Mouse (Mus musculus) mesoderm, embryonic 11.5 days (tissue): ENCODE measurements at regions not wholly inside any gene's neighbourhood (a gene's known extent, or its start where the extent isn't known, plus 50 kb on each side); places are given as distances from the start of the nearest gene placed in this dataset.

Source experiments
- DNase-seq: peaks from one replicate; pipeline ENCODE4 v3.0.0-alpha.2; 2012; ENCODE audit warnings: low read depth, low spot score

GRCm38 (mm10) chr7:136430085-136431011 lies 464.1 kb upstream of the Mgmt start:
- DNase-seq, result peak; percentile 37

GRCm38 (mm10) chr7:136433699-136434098 lies 460.7 kb upstream of the Mgmt start:
- DNase-seq, result no peak

- DNase-seq, result no peak
These were observed 459.9 kb upstream of the Mgmt start for GRCm38 (mm10) chr7:136434510-136434909.

- DNase-seq, result no peak
These were observed 451.0 kb upstream of the Mgmt start for GRCm38 (mm10) chr7:136443436-136443835.

GRCm38 (mm10) chr7:136445091-136445490 lies 449.3 kb upstream of the Mgmt start:
- no peak for DNase-seq

GRCm38 (mm10) chr7:136449286-136449685 lies 445.1 kb upstream of the Mgmt start:
- DNase-seq, result no peak

GRCm38 (mm10) chr7:136451672-136452361 lies 442.6 kb upstream of the Mgmt start:
- no peak for DNase-seq

- DNase-seq, result no peak
These were observed 441.9 kb upstream of the Mgmt start for GRCm38 (mm10) chr7:136452561-136452960.

- DNase-seq, result peak; percentile 23
These were observed 437.2 kb upstream of the Mgmt start for GRCm38 (mm10) chr7:136457171-136457570.

- no peak for DNase-seq
These were observed 436.5 kb upstream of the Mgmt start for GRCm38 (mm10) chr7:136457867-136458448.

- no peak for DNase-seq
These were observed 417.3 kb upstream of the Mgmt start for GRCm38 (mm10) chr7:136477135-136477534.

GRCm38 (mm10) chr7:136480641-136481202 lies 413.7 kb upstream of the Mgmt start:
- no peak for DNase-seq

GRCm38 (mm10) chr7:136483237-136483636 lies 411.2 kb upstream of the Mgmt start:
- no peak for DNase-seq

- no peak for DNase-seq
These were observed 406.9 kb upstream of the Mgmt start for GRCm38 (mm10) chr7:136487556-136487955.

- no peak for DNase-seq
These were observed 399.6 kb upstream of the Mgmt start for GRCm38 (mm10) chr7:136494862-136495261.

GRCm38 (mm10) chr7:136496335-136497242 lies 397.8 kb upstream of the Mgmt start:
- DNase-seq, result peak; percentile 44

- DNase-seq, result no peak
These were observed 394.4 kb upstream of the Mgmt start for GRCm38 (mm10) chr7:136500059-136500458.

- no peak for DNase-seq
These were observed 393.3 kb upstream of the Mgmt start for GRCm38 (mm10) chr7:136501094-136501493.

- DNase-seq, result peak; percentile 74
These were observed 392.3 kb upstream of the Mgmt start for GRCm38 (mm10) chr7:136501855-136502847.

GRCm38 (mm10) chr7:136511389-136511788 lies 383.0 kb upstream of the Mgmt start:
- no peak for DNase-seq
